Mouse (Mus musculus): ENCODE data around the gene Npcd. TPM values are rescaled to one million over a fixed set of nuclear protein-coding genes. Genes with fewer than 3 reads are reported as not detected.

The Npcd gene
- polyA plus RNA-seq, 1 experiment from 2014 or later, result 0.91 TPM

DNA sequence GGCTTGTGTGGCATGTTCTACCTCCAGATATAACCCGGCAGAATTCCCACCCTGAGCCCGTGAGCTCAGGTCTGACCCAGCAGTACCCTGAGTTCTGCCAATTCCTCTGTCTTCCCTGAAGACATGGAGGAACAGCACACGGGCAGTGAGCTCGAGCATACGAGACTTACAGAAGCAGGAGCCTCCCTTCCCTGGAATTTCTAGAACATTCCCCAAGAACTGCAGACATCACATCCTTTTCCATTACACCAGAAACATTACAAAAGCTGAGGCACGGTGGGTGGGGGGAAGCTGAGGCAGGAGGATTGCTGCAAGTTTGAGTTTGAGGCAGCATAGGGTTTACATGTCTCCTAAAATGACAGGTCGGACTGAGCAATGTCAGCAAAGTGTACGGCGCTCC, 25.8 kb upstream of the Npcd start:
- H3K27me3 ChIP-seq, result no peaks in the 10 kb centered on the region
- no peak overlapping the region for H3K4me2 ChIP-seq (replicated peaks)
- WGBS, result 84% methylated on average over 9 of the region's 9 CpGs
- ATAC-seq (ENCODE audit: insufficient number of reproducible peaks, low FRiP score, low TSS enrichment, low read depth), result no peak
- no peaks in the 10 kb centered on the region for H3K4me1 ChIP-seq
- H3K9ac ChIP-seq, result no peak overlapping the region
- H3K36me3 ChIP-seq, result no peaks in the 10 kb centered on the region
- no peak overlapping the region for H3K4me3 ChIP-seq (replicated peaks)
- H3K9me3 ChIP-seq (replicated peaks), result no peaks in the 10 kb centered on the region
- no peak overlapping the region for H3K27ac ChIP-seq (replicated peaks)

DNA sequence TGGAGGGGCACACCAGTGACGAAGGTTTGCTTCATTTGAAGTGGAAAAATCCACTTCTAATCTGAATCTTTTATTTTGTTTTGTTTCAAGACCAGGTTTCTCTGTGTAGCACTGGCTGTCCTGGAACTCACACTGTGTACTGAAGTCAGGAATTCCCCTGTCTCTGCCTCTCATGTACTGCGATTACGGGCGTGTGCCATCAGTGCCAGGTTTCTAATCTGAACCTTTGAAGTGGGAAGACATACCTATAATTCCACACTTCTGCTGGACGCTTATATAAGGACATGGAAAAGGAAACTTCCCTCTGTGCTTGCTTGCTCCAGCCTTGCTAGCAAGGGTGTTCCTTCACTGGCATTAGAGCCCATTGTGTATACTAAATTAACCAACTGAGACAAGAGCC, 24.9 kb upstream of the Npcd start:
- Histone ChIP-seq H3K9me3 (replicated peaks) (no peaks in the 10 kb centered on the region), H3K27ac (replicated peaks) (no peak overlapping the region), H3K9ac (no peak overlapping the region), H3K4me2 (replicated peaks) (no peak overlapping the region), H3K4me1 (no peaks in the 10 kb centered on the region), H3K27me3 (no peaks in the 10 kb centered on the region), H3K36me3 (no peaks in the 10 kb centered on the region), H3K4me3 (replicated peaks) (no peak overlapping the region)
- 73% methylated on average over 5 of the region's 5 CpGs for WGBS
- no peak for ATAC-seq (ENCODE audit: insufficient number of reproducible peaks, low FRiP score, low TSS enrichment, low read depth)

DNA sequence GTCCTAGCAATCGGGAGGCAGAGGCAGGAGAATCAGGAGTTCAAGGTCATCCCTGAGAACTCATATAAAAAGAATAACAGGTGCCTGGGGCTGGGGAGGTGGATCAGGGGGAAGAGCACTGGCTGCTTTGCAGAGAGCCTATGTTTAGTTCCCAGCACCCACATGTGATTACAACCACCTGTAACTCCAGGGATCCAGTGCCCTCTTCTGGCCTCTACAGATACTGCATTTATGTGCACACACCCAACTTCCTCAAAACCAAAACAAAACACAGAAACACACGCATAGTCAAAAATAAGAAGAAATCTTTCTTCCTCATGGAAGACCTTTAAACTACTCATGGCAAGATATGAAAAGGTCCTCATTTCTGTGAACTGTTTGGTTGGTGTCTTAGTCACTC, 16.1 kb upstream of the Npcd start:
- H3K4me1 ChIP-seq, result peaks cover 17% of the 10 kb centered on the region
- no peak overlapping the region for H3K27ac ChIP-seq (replicated peaks)
- H3K27me3 ChIP-seq, result no peaks in the 10 kb centered on the region
- WGBS, result 91% methylated on average over 2 of the region's 2 CpGs
- H3K4me3 ChIP-seq (replicated peaks), result no peak overlapping the region
- no peak overlapping the region for H3K4me2 ChIP-seq (replicated peaks)
- H3K36me3 ChIP-seq, result no peaks in the 10 kb centered on the region
- no peak for ATAC-seq (ENCODE audit: insufficient number of reproducible peaks, low FRiP score, low TSS enrichment, low read depth)
- H3K9me3 ChIP-seq (replicated peaks), result no peaks in the 10 kb centered on the region
- H3K9ac ChIP-seq, result no peak overlapping the region

DNA sequence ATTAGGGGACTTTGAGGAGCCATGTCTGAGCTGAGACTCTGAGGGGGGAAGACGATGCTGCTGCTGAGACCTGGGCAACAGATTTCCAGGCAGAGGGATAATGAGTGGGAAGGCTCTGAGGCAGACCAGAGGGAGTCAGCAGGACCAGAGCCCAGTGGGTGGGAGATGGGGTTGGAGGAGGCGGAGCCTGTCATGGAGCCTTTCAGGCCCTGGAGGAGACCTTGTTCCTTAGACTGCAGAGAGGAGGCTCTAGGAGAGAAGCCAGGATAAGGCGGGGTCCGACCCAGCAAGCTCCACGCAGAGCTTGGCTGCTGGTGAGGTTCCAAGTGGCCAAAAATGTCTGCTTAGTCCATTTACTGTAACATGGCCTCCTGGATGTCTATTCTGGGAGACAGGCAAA, 13.1 kb upstream of the Npcd start:
- WGBS, result 20% methylated on average over 5 of the region's 5 CpGs
- H3K9ac ChIP-seq, result no peak overlapping the region

DNA sequence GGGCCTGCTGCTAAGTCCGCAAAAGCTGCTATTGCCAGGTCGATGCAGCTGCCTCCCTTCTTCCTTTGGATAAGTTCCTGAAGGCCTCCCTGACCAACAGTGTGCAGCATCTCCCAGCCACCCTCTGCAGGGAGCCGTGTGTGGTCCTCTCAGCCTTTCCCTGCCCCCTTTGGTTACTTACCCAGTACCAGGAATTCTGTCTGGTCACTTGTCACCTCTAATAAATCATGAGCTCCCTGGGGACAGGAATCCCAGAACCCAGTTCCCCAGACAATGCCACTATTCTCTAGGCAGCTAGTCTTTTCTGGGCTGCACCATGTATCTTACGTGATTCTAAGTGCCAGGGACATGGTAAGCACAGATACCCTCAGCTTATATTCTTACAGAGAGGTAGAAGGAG, 11.9 kb upstream of the Npcd start:
- H3K27me3 ChIP-seq, result no peaks in the 10 kb centered on the region
- no peak overlapping the region for H3K9ac ChIP-seq
- WGBS, result 67% methylated on average over 4 of the region's 4 CpGs
- no peak overlapping the region for H3K27ac ChIP-seq (replicated peaks)
- no peaks in the 10 kb centered on the region for H3K36me3 ChIP-seq
- no peaks in the 10 kb centered on the region for H3K9me3 ChIP-seq (replicated peaks)
- peaks cover 17% of the 10 kb centered on the region for H3K4me1 ChIP-seq
- no peak overlapping the region for H3K4me2 ChIP-seq (replicated peaks)
- no peak overlapping the region for H3K4me3 ChIP-seq (replicated peaks)
- ATAC-seq (ENCODE audit: insufficient number of reproducible peaks, low FRiP score, low TSS enrichment, low read depth), result no peak

More for the DNA sequence above, 13.1 kb upstream of the Npcd start:
- Histone ChIP-seq H3K27ac (replicated peaks) (peak overlapping the region; percentile 35), H3K36me3 (no peaks in the 10 kb centered on the region), H3K9me3 (replicated peaks) (no peaks in the 10 kb centered on the region), H3K4me3 (replicated peaks) (no peak overlapping the region), H3K27me3 (no peaks in the 10 kb centered on the region), H3K4me1 (peaks cover 17% of the 10 kb centered on the region), H3K4me2 (replicated peaks) (no peak overlapping the region)
- peak; percentile 82; the same call in 1 of the 2 replicates for ATAC-seq (ENCODE audit: insufficient number of reproducible peaks, low FRiP score, low TSS enrichment, low read depth)

DNA sequence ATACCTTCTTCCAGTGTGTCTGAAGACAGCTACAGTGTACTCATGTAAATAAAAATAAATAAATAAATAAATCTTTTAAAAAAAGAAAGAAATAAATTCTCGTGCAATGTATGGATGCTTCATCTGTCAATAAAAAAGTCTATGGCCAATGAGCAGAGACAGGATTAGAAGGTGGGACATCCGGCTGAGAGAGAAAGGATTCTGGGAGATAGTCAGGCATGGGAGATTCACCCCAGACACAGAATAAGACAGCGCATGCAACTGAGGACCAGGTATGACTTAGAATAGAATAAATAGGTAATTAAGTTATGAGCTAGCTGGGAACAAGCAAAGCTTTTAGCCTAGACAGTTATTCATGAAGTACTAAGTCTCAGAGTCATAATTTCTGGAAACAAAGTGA, 8.9 kb upstream of the Npcd start:
- 93% methylated on average over 3 of the region's 3 CpGs for WGBS
- no peak overlapping the region for H3K9ac ChIP-seq
- H3K9me3 ChIP-seq (replicated peaks), result no peaks in the 10 kb centered on the region
- H3K4me3 ChIP-seq (replicated peaks), result no peak overlapping the region
- ATAC-seq (ENCODE audit: insufficient number of reproducible peaks, low FRiP score, low TSS enrichment, low read depth), result no peak
- H3K4me2 ChIP-seq (replicated peaks), result no peak overlapping the region
- no peak overlapping the region for H3K27ac ChIP-seq (replicated peaks)
- H3K4me1 ChIP-seq, result peaks cover 15% of the 10 kb centered on the region
- H3K27me3 ChIP-seq, result no peaks in the 10 kb centered on the region
- H3K36me3 ChIP-seq, result no peaks in the 10 kb centered on the region

DNA sequence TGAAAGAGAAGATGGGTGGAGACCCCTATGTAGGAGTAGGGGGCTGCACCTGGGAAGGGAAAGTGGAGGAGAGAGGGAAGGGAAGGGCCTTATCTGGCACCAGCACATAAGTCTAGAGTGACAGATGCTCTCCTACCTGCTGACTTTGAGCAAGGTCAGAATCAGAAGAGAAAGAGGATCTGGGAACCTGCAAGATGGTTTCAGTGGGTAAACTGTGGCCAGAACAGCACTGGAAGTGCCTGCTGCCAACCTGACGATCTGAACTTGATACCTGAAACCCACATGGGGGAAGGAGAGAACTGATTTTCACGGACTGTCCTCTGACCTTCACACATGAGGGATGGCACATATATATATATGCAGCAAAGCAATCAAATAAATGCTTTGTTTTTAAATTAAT, 6.2 kb upstream of the Npcd start:
- H3K27ac ChIP-seq (replicated peaks), result no peak overlapping the region
- H3K9me3 ChIP-seq (replicated peaks), result no peaks in the 10 kb centered on the region
- H3K4me1 ChIP-seq, result no peaks in the 10 kb centered on the region; the same call in 1 of the 2 replicates
- no peaks in the 10 kb centered on the region for H3K27me3 ChIP-seq
- no peak for ATAC-seq (ENCODE audit: insufficient number of reproducible peaks, low FRiP score, low TSS enrichment, low read depth)
- no peak overlapping the region for H3K9ac ChIP-seq
- H3K4me3 ChIP-seq (replicated peaks), result no peak overlapping the region
- 46% methylated on average over 2 of the region's 2 CpGs for WGBS
- no peak overlapping the region for H3K4me2 ChIP-seq (replicated peaks)
- H3K36me3 ChIP-seq, result no peaks in the 10 kb centered on the region

DNA sequence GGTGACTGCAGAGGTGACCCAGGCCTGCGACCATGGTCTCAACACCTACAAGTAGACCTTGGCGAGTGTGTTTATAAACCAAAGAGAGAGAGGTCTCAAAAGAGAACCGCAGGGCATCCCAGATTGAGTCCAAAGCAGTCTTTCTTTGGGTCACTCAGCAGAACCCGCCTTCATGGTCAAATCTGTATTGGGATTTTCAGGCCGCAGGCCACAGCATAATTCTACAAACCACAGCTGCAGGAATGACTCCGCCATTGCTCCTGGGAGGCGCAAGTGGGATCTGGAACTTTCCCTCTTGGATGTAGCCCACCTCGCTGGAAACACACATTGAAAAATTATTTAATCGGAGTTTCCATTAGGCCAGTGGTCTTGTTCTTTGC, 834 bp upstream of the Npcd start:
- WGBS, result 38% methylated on average over 9 of the region's 9 CpGs
- Histone ChIP-seq H3K27me3 (no peaks in the 10 kb centered on the region), H3K4me1 (peaks cover 36% of the 10 kb centered on the region), H3K27ac (replicated peaks) (peak overlapping the region; percentile 98), H3K36me3 (0 out of 2 replicates have a peak, but pooled peaks cover 6% of the 10 kb centered on the region), H3K9ac (no peak overlapping the region), H3K4me2 (replicated peaks) (peak overlapping the region; percentile 80), H3K9me3 (replicated peaks) (no peaks in the 10 kb centered on the region), H3K4me3 (replicated peaks) (peak overlapping the region; percentile 78)
- ATAC-seq (ENCODE audit: insufficient number of reproducible peaks, low FRiP score, low TSS enrichment, low read depth), result no peak

DNA sequence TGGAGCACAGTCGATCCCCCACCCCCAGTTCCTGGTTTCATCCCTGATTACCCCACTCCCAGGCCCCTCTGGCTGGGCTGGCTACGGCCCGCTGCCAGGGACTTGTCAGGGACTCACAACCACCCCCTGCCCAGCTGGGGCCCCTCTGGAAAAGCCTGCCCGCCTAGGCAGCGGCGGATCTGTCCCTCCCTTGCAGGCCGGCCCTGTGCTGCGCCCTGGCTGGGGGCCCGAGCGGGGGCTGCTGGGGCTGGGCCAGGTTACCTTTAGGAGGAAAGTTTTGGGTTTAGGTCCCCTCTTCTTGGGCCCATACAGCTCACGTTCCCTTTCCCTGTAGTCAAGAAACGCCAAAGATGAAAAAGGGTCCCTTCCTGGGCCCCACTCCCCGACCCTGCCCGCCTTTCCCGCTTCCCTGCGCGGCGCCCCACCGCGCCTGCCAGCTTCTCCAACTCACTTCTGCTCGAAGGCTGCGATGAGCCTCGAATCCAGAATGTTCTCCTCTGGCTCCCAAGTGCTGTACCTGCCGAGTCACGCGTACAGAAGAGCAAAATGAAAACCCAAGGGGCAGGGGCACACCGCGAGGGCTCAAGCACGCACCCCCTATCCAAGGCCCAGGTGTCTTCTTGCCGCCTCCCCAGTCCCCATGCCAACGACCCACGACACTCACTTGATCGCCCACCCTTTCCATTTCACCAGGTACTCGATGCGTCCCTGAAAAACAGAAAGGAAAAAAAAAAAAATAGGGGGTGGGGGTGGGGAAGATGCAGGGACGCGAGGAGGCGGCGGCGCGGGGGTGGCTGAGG, 586 bp downstream of the Npcd start:
- Histone ChIP-seq H3K9ac (peak overlapping the region; percentile 83), H3K27ac (replicated peaks) (peak overlapping the region; percentile 98), H3K4me2 (replicated peaks) (peak overlapping the region; percentile 80), H3K4me1 (peaks cover 51% of the 10 kb centered on the region), H3K9me3 (replicated peaks) (no peaks in the 10 kb centered on the region), H3K36me3 (peaks cover 14% of the 10 kb centered on the region), H3K27me3 (no peaks in the 10 kb centered on the region), H3K4me3 (replicated peaks) (peak overlapping the region; percentile 78)
- ATAC-seq (ENCODE audit: insufficient number of reproducible peaks, low FRiP score, low TSS enrichment, low read depth), result peak; percentile 22; the same call in 1 of the 2 replicates
- under 1% methylated on average over 41 of the region's 41 CpGs for WGBS

DNA sequence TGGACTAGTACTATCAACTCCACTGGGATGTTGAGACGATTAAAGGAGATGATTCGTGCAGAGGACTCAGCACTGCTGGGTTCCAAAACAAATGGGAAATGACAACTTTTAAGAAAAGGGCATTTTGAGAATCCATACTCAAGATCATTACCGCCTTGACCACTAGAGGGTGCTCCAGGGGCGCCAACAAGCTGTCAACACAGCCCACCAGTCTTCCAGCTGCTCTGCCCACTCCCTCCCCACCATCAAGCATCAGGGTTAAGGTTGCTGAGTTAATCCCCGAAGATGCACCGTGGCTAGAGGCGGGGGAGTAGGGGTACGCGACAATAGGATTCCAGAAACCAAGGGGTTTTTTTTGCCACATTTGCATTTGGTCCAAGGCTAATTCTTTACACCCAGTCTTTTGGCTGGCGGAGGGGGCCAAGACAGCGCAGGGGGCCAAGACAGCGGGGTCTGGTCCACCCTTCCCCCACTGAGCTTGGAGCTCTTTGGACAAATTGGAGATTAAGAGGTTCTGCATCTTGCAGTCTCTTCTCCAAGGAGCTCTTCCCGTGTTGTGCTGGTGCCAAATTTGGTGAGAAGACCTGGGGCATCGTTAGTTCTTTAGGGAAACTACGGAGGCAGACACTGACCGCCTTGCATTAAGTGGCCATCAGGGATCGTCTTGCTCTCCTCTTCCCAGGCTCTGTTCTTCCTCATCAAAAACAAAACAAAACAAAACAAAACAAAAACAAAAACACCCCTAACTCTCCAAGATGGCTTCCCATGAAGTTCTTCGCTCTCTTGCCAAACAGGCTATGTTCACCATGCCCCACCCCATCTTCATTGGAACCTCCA, 1.8 kb downstream of the Npcd start:
- peak overlapping the region; percentile 98 for H3K27ac ChIP-seq (replicated peaks)

DNA sequence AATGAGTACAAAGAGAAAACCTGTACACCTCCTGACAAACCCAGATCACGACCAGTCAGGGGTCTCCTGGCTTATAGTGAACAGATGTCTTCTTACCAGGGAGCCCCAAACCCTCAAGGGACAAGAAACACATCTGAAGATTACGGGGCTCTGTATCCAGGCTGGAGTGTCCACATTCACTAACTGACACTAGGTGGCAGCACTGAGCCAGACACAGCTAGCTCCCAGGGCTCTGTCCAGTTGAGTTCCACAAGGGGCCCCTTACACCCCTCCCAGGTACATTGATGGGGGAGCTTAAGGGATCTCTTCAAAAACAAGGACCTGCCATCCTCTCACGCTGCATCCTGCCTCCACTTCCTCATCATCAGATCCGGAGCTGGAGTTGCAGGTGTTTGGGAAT, 3.6 kb downstream of the Npcd start:
- Histone ChIP-seq H3K9ac (no peak overlapping the region), H3K27me3 (no peaks in the 10 kb centered on the region), H3K27ac (replicated peaks) (no peak overlapping the region), H3K36me3 (peaks cover 32% of the 10 kb centered on the region), H3K9me3 (replicated peaks) (no peaks in the 10 kb centered on the region), H3K4me3 (replicated peaks) (no peak overlapping the region), H3K4me2 (replicated peaks) (no peak overlapping the region), H3K4me1 (peaks cover 78% of the 10 kb centered on the region)
- 14% methylated on average over 4 of the region's 4 CpGs for WGBS
- ATAC-seq (ENCODE audit: insufficient number of reproducible peaks, low FRiP score, low TSS enrichment, low read depth), result no peak

More for the DNA sequence above, 1.8 kb downstream of the Npcd start:
- Histone ChIP-seq H3K4me3 (replicated peaks) (peak overlapping the region; percentile 78), H3K4me1 (peaks cover 62% of the 10 kb centered on the region), H3K9me3 (replicated peaks) (no peaks in the 10 kb centered on the region), H3K9ac (no peak overlapping the region), H3K36me3 (peaks cover 26% of the 10 kb centered on the region), H3K27me3 (no peaks in the 10 kb centered on the region), H3K4me2 (replicated peaks) (peak overlapping the region; percentile 80)
- no peak for ATAC-seq (ENCODE audit: insufficient number of reproducible peaks, low FRiP score, low TSS enrichment, low read depth)
- 27% methylated on average over 18 of the region's 18 CpGs for WGBS

Measured in embryonic facial prominence, embryonic 15.5 days (tissue).